Mouse (Mus musculus): ENCODE results near the gene Ddo.
A peak's percentile ranks its signal among the peaks of the same experiment; 100 is the strongest.

Gene Ddo

DNA sequence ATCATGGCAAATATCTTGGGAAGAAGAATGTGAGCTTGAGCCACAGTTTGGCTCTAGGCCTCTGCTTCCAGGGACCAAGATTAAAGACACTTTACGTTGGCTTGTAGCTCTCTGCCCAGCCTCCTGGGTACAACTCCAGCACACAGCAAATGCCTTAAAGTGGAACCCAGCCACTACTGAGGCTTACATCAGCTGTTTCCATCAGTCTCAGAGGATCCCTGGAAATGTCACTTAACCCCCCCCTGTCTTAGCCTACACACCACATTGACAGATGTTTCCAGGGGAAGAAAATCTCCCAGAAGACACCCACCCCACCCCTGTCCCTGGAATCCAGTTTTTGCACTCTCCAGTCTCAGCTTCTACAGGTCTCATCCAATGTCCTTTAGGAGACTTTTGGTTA is 37.1 kb downstream of the Ddo start:
- DNase-seq: no peak

DNA sequence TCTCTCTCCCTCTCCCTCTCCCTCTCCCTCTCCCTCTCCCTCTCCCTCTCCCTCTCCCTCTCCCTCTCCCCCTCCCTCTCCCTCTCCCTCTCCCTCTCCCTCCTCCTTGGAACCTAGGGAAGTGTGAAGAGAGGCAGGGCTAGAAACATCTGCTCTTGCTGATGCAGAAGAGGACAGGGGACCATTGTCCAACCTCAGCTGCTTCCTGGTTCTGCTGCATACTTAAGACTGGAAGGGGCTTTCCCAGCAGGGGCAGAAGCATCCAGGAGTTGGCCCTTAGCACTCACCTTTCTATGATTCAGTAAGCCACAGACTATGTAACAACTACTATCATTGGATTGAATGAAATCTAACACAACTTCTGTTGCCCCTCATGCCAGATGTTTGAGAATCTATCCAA is 38.8 kb downstream of the Ddo start:
- DNase-seq: no peak

DNA sequence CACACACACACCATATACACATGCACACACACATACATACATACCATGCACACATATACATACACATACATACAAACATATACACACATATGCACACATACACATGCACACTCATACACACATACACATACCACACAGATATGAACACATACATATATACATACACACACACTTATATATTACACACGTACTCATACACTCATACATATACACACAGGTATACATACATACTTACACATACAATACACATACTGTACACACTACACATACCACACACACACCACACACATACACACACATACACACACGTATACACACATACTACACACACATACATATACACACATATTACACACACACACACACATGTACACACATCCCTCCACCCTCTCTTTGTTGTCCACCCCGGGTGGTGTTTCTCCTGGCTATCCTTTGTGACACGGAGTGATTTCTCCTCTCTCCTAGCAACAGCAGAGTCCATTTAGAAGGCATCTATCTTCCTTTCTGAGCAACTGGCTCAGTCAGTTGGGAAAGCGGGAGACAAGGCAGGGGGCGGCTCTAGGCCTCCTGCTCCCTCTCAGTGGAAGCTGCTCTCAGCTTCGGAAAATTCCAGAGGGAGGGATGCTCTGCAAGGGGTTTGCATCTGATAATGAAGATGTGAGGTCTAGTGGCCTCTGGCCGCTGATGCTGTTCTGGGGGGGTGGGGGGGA is 42.9 kb downstream of the Ddo start:
- no peak for DNase-seq

DNA sequence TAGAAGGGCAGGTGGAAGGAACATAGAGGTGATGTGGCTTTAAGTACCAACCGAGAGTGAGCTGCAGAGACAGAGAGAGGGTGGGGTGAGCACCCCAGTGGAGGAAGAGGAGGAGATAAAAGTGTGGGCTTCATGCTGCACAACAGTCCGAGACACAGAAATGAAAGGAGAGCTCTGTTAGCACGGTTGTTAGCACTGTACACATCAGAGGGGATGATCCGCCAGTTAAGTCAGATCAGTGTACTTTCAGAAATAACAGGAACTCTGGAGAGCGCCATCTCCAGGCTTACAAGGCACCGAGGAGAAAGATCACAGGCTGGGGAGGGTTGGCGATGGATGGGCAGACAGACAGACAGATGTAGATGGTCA is 43.5 kb downstream of the Ddo start:
- DNase-seq: no peak

DNA sequence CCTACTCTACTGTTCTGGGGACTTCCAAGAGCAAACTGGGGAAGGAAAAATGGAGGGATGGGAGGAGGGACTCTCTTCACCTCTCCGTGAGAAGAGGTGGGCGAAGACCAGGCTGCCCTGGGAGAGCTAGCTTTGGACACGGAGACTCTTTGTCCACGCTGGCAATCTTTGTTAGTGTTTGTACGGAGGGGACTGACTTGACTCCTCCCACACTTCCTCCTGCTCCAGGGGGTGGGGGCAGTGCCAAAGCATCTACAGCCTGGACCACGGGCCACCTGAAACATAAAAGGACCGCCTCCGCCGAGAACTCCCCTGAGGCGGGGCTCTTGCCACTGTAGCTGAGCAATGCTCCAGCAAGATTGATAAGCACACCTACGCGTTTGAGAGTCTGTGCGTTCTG is 44.3 kb downstream of the Ddo start:
- no peak for DNase-seq

DNA sequence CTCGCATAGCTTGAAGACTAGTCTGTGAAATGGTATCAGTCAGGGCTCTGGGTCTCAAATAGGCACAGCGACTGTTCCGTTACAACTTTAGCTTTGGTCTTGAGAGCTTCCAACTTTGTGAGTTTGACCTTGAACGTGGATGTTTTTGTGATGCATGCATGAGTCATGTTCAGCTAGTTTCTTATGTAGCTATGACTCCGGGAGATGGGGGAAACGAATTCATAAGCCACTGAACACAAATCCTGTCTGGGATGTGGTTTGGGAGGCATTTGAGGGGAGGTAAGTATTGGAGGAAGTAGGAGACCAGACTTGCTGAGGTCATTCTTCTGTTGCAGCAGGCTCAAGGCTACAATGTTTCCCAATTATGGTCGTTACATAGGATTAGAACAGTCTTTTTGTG is 46.1 kb downstream of the Ddo start:
- no peak for DNase-seq

DNA sequence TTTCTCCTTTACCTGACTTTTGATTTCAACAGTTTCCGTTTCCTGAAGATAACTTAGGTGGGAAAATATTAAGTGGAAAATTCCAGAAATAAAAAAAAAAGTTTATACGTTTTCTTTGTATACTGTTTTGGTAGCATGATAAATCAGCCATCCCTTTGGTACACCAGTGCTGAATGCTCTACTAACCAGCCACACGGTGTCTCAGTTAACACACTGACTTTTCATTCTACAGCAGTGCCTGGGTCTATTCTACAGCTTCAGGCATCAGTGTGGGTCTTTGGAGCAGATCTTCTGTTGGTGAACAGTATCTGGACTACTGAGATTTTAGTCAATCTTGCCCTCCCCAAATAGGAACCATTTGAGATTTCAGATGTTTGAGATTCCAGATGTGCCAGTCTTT is 48.7 kb downstream of the Ddo start:
- DNase-seq: no peak

DNA sequence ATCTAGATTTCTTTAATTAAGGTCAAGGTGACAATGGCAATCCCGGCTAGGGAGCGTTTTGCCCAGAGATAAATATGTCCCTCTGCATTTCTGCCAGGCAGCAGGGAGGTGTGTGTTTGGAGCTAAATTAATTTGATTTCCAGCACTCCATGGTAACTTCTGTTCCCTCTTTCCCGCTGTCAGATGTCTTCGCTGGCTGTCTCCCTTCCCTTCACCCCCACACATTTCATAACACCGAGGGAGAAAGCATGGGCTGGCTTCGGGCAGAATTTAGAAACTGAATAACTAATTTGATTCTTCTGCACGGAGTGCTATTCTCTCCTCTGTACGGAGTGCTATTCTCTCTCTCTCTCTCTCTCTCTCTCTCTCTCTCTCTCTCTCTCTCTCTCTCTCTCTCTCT is 52.7 kb downstream of the Ddo start:
- peak; percentile 32 to 36 for DNase-seq

DNA sequence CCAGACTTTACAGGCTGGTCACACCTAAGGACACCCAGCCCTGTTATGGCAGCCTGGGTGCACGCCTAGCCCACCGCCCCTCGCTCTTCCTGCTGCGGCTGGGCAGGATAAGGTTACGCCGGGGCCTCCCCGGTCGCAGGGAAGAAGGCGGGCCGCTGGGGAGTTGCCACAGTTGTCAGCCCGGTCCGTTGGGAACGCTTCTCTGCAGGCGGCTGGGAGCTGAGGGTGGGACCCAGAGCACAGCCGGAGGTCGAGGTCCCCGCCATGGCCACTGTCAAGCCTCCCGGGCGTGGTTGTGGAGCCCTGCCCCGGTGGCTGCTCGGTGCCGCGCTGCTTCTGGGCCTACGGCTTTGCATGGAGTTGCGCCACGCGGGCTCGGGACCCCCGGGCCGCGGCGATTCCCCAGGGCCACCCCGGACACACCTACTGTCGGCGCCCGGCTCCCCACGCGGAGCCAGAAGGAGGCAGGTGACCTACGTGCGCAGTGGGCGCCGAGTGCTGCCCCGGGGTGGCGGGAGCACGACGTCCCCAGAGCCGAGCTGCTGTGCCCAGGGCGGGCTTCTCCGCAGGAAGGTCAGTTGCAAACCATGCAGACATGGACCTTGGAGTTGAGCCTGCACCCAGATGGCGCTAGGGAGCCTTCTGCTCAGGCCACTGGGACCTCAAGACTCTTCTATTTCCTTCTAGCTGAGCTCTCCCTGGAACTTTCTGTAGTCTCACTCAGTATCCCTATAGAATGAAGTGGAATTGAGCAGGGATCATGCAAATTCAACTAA is 53.5 kb downstream of the Ddo start, which contains the start of gene Mettl24:
Gene Mettl24, plus strand, starts transcription at position 191 of the 776 bp plus-strand sequence.
- peak; percentile 82 to 83 for DNase-seq

DNA sequence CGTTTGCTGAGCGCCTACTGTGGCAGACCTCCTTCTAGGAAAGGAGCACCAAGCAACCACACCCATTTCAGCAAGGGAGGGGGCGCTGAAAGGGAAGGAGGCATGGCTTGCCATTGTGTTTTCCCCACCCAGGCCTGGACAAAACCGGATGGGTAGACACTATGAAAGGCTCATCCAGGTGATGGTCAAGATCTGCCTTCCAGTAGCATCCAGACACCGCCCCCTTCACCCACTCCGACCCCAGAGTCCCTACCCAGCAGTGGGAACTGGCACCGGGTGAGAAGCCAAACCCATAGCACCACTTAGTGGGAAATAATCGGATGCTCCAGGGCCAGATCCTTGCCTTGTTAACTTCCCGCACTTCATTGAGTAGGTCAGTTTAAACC is 54.0 kb downstream of the Ddo start:
- no peak for DNase-seq

DNA sequence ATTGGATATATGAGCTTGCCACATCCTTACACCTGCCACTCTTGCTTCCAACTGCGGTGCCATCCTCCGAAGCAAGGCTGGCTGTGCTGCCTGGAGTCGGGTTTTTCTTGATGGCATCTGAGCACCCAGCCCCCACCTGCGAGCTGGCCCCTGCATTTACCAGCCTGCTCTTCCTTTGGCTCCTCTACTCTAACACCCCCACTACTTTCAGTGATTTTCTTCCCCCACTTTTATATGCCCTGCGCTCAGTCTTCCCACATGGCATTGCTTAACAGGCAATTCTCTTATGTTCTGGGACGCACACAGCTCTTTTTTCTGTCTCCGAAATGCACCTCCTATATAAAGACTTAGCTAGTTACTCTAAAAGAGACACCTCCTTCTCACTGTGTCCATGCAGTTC is 54.5 kb downstream of the Ddo start:
- no peak for DNase-seq

DNA sequence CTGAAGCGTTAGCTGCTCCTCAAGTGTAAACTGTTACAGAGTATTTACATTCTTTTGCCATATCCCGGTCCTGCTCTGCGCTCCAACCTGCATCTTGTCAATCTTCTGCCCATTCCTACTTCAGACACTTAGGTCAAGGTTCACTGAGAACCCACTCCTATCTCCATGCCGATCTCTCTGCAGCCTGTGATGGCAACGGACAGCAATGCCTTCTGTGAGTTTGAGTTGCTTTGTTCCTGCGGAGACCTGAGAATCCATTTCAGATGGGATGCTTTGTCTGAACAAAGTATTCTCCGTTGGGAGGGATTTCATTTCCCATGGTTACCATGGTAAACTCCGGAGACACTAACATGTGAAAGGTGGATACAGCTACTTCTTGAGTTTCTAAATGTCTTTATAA is 55.8 kb downstream of the Ddo start:
- no peak for DNase-seq

DNA sequence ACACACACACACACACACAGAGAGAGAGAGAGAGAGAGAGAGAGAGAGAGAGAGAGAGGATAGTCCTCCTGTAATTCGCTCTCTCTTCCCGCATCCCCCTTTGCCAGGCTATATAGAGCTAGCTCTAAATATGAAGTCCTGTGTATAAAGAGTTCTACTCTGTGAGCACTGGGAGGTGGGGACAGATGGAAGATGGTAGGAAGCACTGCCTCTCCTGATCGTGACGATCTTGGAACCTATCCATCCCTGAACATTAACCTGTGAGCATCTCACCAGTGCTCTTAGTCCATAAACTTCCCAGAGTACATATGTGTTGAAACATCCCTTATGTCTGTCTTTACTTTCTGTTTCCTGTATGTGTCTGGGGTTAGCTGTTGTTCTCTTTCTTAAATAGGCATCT is 57.2 kb downstream of the Ddo start:
- DNase-seq: no peak

DNA sequence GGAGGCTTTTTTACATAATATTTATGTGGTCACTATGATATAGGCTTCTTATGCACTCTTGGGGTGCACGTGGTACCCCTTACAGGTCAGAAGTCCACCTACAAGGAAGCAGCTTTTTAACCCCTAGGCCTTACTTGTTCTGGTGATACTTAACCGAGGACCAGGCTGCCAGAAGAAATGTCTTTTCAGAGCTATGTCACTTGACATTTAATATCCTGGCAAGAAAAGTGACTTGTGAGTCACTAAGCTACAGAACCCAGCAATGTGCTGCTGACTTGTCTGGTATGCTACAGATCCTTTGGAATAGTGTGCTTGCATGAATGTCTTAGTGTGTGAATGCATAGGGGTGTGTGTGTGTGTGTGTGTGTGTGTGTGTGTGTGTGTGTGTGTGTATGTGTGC is 57.6 kb downstream of the Ddo start:
- DNase-seq: no peak

DNA sequence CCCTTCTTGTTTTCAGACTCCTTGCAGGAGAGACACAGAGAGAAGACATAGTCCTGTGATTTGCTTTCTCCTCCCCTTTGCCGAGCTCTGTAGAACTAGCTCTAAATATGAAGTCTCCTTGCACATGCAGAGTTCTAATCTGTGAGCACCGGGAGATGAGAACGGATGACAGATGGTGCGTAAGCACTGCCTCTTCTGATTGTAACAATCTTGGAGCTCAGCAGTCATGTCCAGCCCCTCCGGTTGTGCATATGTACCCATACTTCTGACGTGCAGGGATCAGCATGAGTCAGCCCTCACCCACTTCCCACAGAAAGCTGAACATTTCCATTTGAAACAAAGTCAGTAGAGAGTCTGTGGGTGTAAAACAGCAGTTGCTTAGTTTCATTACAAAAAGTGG is 58.5 kb downstream of the Ddo start:
- no peak for DNase-seq

DNA sequence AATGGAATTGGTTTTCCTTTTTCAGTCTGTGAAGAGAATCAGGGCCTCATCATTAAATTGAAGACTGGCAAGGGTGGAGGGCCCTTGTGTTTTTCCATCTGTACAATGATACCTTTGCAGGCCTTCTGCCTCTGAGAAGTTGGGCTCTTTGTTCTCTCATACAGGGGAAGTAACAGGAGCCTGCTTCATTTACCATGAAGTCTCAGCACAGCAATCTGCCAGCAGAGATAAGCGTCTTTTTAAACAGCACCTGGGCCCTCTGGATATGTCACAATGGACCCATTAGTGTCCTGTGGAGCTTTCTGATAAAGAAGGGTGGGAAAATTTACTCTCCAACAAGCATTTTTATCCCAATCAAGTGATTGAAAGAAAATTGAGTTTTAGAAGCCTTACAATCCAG is 59.1 kb downstream of the Ddo start:
- no peak for DNase-seq

DNA sequence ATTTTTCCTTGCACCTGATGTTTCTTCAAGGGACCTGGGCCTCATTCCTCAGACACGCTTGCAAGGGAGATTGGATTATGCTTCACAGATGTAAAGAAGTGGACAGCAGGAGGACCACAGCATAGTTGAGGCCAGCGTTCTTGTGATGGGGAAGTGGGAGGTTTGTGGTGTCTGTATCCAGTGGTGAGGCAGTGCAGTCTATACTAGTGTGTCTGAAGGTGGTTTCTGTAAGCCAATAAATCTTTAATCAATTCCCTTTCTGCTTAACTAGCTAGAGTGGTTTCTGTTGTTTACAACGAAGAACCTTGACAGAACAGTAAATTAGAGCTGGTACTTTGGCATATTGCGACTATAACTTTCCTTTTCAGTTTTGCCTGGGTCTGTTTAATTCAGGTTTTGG is 68.8 kb downstream of the Ddo start:
- no peak for DNase-seq

DNA sequence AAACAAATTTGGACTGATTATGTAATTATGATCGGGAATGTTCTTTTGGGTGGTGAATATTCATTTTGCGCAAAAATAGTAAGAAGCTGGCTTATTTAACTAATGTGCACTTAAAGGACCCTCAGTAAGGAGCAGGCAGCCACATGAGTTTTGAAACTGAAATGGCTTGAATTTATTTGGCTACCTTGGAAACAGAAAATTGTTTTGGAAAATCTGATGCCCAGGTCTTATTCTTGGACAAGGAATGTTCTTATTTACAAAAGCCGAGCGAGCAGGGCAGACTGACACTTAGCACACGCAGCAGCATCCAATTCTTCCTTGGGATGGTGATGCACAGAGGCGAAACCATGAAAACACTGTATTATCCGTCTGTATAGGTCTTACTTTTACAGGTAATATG is 81.3 kb downstream of the Ddo start:
- DNase-seq: no peak

DNA sequence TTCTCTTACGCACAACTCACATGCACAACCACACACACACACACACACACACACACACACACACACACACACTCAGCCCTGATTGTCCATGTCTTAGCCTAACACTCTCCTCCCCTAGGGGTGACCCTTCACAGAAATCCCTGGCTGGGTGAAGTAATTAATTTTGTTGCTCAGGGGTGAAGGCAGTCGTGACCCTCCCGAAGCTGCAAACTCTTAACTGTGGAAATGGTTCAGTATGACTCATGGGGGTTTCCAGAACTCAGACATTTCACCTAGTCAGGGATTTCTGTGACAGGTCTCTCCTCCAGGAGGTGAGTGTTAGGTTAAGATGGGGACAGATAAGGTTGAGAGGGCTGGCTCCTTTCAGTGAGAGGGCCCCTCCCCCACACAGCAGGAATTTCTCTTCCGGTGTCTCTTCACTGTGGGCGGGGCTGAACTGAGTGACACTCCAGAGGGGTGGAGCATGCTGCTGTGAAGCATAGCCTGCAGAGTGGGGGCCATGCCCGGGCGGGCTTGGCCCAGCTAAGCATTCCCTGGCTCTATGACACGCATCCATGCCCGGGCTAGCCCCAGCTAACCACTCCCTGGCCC is 83.3 kb downstream of the Ddo start:
- DNase-seq: no peak

DNA sequence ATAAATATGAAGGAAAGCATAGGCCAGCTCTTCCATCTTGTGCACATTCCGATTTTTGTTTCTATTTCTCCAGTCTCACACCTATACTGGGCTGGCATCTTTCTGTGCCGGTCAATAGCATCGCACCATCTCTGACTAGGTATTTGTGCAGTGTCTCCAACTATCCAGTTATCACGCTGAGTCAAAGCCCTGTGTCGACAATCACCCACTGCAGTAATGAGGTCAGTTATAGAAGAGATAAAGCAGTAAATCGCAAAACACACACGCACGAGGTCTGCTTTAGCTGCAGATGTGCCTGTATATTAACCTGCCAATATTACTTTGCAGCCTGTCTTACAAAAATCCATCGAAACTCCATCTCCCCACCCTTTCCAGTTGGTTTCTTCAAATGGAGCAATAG is 84.0 kb downstream of the Ddo start:
- no peak for DNase-seq

DNA sequence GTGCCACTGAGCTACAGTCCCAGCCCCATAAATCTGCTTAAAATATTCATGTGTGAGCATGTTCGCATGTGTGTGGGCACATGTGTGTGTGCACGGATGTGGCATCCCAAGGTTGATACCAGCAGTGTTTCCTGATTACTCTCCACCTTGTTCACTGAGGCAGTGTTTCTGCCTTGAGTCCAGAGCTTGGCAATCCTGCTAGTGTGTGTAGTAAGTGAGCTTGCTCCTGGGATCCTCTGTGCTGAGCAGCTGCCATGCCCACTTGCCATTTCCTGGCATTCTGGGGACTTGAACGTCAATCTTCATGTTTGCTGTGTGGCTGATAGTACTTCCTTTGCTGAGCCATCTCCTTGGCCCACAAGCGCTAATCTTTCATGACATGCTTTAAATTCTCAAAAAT is 85.3 kb downstream of the Ddo start:
- DNase-seq: no peak

DNA sequence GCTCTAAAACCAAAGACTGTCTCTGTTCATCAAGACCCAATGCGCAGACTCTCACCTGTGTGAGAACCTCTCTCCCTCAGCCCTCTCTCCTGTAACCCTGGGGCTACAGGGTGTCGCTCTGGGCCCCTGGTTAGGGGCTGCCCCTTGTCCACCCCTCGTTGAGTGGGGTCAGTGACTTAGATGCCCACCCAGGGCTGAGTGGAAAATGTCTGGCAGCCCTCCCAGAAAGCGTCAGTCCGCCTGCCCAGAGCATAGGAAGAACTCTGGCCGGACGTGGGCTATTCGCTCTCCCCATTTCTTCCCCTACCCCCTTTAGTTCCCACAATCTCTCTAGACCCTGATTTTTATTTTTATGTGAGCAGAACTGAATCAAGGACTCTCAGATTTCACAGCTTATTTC is 86.5 kb downstream of the Ddo start:
- DNase-seq: no peak

DNA sequence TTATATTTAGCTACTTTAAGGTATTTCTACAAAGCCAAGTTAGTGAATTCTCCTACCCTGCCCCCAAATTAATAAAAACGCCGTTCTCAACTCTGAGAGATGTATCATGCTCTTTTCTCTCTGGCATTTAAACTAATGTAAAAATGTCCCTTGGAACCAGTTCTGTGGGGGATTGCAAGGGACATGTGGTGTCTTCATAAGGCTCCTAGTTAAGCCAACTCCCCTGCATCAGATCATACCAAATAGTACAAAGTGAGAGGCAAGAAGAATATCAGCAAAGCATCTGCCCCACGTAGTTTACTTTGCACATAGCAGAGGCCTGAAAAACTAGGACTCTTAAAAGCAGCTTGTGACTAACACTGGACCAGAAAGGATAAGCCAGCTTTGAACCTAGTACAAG is 86.9 kb downstream of the Ddo start:
- DNase-seq: no peak

DNA sequence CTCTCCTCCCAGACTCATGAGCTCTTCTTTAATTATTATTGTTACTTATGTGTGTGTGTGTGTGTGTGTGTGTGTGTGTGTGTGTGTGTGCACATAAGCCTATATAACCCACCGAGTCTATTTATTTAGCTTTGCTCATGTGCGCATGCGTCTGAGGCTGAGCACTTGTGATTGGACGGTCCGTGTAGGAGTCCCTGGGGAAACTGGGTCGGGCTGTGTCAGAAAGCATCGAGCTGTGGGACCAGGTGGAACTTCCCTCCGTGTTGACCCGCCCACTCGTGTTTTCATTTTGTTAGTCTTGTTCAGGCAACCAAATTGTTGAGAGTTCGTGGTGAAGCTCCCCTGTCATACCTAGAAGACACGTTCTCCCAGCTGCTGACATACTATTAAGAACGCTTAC is 88.6 kb downstream of the Ddo start:
- no peak for DNase-seq

DNA sequence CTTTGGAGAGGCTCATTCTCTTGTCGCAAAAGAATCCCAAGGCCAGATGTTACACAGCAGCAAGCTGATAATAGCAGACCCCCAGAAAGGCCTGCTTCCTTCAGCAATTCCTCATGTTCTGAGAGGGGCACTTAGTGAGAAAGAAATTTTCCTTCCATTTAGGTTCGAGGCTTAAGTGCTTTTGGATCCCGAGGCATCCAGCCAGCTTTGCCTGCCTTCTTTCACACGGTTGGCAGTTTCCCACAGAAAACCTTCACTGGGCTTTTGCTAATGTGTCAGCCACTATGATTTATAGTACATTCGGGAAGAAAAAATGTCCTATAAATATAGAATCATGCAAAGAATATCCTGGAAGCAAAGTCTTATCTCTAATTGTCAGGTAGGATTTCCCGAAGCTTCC is 89.3 kb downstream of the Ddo start:
- no peak for DNase-seq

All from cerebellum, adult 18-20 months (tissue).